Mouse (Mus musculus) CH12F3 (cell line): Measurements from ENCODE around the gene Trappc3l.
"Not testable (repeated sequence)": the region's sequence is repeated elsewhere in the genome, so short reads cannot be mapped to it uniquely, and the experiment has no call there.

Source experiments
- in situ Hi-C: fragments of 300-500 bp; cut with MboI; formaldehyde crosslinking; loops from 2 replicates; pipeline ENCODE4 v1.14.3; 2020; ENCODE audit warnings: low sequenced_read_pairs

Trappc3l gene

GRCm38 (mm10) chr10:34037401-34037800 is at the start of gene Trappc3l:
Gene Trappc3l (plus strand): TSS chr10:34037597.
- in situ Hi-C loops: no loop called here

- in situ Hi-C loops: not testable (repeated sequence)
These were observed 40.7 kb upstream of the Trappc3l start for GRCm38 (mm10) chr10:33996686-33997085.

DNA sequence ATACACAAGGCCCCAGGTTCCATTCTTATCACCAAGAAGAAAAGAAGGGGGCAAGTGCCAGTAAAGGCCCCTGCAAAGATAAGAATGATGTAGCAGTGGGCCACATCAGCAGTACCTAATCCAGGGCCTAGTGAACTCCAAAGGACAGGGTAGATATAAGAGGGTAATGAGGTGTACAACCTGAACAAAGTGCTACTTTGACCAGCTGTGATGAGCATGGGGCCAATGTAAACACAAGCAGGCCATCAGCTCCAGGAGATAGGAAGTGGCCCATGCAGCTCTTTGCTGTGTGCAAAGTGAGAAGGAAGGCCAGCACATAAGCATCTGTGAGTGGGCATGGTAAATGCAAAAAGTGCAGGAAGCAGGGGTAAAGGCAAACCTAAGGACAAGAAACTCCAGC is 39.0 kb upstream of the Trappc3l start:
- in situ Hi-C loops: no loop called here

GRCm38 (mm10) chr10:34012581-34012980 is 24.8 kb upstream of the Trappc3l start:
- in situ Hi-C loops: no loop called here

GRCm38 (mm10) chr10:34013241-34013640 is 24.2 kb upstream of the Trappc3l start:
- in situ Hi-C loops: no loop called here

DNA sequence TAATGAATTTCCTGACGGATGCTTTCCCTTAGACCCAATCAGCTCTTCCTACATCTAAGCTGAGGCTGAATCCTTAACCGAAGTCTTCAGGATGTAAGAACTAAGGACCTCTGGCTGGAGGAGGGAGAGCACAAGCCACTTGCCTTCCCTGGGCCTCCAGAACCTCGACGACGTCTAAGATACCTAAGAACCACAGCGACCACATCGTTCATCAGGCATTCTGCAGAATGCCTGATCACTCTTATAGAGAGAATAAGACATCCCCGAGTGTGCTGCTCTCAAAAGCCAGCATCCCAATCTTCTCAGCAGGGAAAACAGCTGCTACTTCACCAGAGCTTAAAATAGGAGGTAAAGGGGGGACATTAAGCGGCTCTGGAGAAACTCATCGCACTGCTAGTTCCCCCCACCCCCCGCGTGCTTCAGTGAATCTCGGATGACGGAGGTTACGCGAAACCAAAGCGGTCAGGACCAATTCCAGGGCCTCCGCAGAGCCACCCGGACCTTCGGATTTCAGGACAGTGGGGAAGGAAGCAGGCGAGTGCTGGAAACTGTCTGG is 18.6 kb upstream of the Trappc3l start:
- in situ Hi-C loops: no loop called here

DNA sequence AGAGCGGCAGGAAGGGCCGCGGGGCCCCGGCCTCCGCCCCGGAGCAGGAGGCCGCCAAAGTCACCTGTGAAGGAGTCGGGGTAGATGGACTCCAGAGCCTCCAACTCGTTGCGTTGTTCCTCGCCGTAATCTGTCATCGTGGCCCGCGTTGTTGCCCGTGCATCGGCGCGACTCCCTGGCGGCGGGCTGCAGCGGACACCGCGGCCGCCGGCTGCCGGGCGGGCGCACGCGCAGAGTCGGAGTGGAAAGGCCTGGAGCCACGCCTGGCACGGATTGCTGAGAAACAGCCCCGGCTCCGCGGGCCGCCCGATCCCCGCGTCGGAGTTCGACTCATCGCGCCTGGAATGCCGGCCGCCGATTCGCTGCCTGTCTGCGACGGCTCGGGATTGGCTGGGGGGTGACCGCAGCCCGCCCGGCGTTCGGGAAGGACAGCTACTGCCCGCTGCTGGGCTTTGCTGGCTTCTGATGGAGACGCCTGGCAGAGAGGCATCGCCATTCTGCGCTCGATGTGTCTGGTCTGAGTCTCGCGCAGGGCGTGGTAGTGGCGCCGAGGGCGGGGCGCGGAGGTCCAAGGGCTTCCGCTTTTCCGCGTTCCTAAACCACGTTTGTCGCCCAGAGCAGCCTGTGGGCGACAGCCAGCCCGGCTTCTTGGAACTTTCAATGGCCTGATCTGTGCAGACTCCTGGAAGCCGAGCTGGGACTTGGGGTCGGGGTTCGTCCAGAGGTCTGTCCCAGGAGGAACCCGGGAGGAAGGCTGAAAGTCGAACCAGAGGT is 17.9 kb upstream of the Trappc3l start, which contains the start of gene Rwdd1:
Rwdd1 (minus strand) TSS at position 323 of the 774 bp plus-strand sequence.
- in situ Hi-C loops: no loop called here

GRCm38 (mm10) chr10:34030322-34030721 is 7.1 kb upstream of the Trappc3l start:
- in situ Hi-C loops: no loop called here

- in situ Hi-C loops: no loop called here
These were observed 3.6 kb upstream of the Trappc3l start for GRCm38 (mm10) chr10:34033630-34034305.

GRCm38 (mm10) chr10:34036587-34036986 is 810 bp upstream of the Trappc3l start:
- in situ Hi-C loops: no loop called here

- in situ Hi-C loops: no loop called here
These were observed 6.8 kb downstream of the Trappc3l start, which contains the start of gene Calhm4 for GRCm38 (mm10) chr10:34044210-34044609. Gene Calhm4 (minus strand): TSS chr10:34044310.

- in situ Hi-C loops: no loop called here
These were observed 16.6 kb downstream of the Trappc3l start for GRCm38 (mm10) chr10:34053987-34054386.

- in situ Hi-C loops: no loop called here
These were observed 29.2 kb downstream of the Trappc3l start for GRCm38 (mm10) chr10:34066591-34066990.

GRCm38 (mm10) chr10:34069606-34070005 is 32.2 kb downstream of the Trappc3l start:
- in situ Hi-C loops: no loop called here

DNA sequence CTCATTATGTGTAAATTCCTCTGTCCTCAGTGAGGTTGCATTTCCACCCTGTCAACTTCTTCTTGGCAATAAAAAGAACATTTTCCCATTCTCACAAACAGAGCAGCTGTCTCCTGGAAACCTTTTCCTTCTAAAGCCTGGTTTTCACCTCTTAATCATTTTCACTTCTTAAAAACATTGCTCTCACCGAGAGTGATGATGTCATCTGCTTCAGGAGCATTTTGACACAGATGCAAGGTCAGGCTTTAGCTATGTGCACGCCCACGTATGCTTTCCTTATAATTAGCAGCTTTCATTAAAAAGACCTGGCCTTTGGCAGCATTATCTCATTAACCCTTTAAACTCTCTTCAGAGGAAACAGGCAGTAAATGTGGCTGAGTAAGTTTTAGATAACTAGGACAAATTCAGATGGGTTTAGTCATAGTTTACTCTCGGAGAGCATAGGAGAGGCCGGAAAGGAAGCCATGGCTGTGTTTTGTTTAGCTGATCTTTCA is 33.6 kb downstream of the Trappc3l start:
- in situ Hi-C loops: no loop called here

- in situ Hi-C loops: no loop called here
These were observed 34.3 kb downstream of the Trappc3l start for GRCm38 (mm10) chr10:34071650-34072049.

DNA sequence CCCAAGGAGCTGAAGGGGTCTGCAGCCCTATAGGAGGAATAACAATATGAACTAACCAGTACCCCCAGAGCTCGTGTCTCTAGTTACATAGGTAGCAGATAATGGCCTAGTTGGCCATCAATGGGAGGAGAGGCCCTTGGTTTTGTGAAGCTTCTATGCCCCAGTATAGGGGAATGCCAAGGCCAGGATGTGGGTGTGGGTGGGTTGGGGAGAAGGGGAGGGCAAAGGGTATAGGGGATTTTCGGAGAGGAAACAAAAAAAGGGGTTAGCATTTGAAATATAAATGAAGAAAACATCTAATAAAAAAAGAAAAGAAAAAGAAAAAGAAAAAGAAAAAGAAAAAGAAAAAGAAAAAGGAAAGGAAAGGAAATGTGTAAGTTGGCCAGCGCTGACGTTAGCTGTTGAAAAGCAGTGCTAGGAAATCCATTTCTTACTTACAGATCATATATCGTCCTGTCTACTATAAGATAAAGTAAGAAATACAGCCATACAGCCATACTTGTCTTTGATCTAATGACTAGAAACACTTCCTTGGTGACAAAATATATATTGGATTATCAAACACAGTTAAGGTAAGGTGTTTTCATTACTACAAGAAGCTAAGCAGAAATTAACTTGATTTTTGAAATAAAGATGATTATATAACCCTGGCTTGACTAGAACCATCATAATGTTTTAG is 37.3 kb downstream of the Trappc3l start:
- in situ Hi-C loops: no loop called here

- in situ Hi-C loops: no loop called here
These were observed 49.1 kb downstream of the Trappc3l start for GRCm38 (mm10) chr10:34086514-34086913.

- in situ Hi-C loops: no loop called here
These were observed 51.1 kb downstream of the Trappc3l start for GRCm38 (mm10) chr10:34088515-34088914.

GRCm38 (mm10) chr10:34089517-34089916 is 52.1 kb downstream of the Trappc3l start:
- in situ Hi-C loops: no loop called here

DNA sequence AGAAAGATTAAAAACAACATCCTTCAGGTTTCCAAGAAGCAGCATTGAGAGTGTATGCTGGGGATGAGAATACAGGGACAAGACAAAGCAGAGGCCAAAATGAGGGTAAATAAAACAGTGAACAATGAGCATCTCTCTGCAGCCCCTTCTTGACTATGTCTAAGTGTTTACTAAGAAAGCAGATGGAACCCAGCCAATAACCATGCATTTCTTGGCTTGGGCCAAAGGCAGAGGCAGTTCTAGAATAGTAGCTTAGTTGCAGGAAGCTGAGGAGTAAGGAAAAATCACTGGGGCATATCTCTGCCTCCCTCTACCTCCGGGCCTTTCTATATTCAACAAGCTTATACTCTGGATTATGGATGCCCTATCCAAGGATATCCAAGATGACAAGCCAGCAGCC is 53.1 kb downstream of the Trappc3l start:
- in situ Hi-C loops: no loop called here
